Mouse (Mus musculus) intestine, embryonic 16.5 days (tissue): ENCODE measurements around the gene Ppif. TPM values are rescaled to one million over a fixed set of nuclear protein-coding genes. Genes with fewer than 3 reads are reported as not detected.

Experiments used
- ATAC-seq: fragments of 200-750 bp; cut with Nextera tagmentation; 2 replicates; pipeline ENCODE4 v1.8.0; 2017; ENCODE audit warnings: moderate TSS enrichment, moderate library complexity
- H3K27ac ChIP-seq: fragments of 300-500 bp; sonication (generic); 2 replicates; pipeline ENCODE4 v1.5.1; 2014; ENCODE audit warnings: mild to moderate bottlenecking, low read length
- H3K27me3 ChIP-seq: fragments of 300-500 bp; sonication (generic); replicated peaks from 2 replicates; pipeline ENCODE4 v1.6.1; 2014; ENCODE audit warnings: low read length, control low read depth, mixed read lengths; ENCODE audit not compliant: control insufficient read depth, insufficient read depth
- H3K36me3 ChIP-seq: fragments of 300-500 bp; sonication (generic); 2 replicates; pipeline ENCODE4 v1.6.1; 2014; ENCODE audit warnings: low read length, control low read depth; ENCODE audit not compliant: control insufficient read depth, insufficient read depth
- H3K4me1 ChIP-seq: fragments of 300-500 bp; sonication (generic); 2 replicates; pipeline ENCODE4 v1.6.1; 2014; ENCODE audit warnings: low read length, control low read depth, mixed read lengths; ENCODE audit not compliant: control insufficient read depth, insufficient read depth
- H3K4me2 ChIP-seq: fragments of 300-500 bp; sonication (generic); 2 replicates; pipeline ENCODE4 v1.6.1; 2014; ENCODE audit warnings: low read depth, low read length, control low read depth
- H3K4me3 ChIP-seq: fragments of 300-500 bp; sonication (generic); 2 replicates; pipeline ENCODE4 v1.5.1; 2014; ENCODE audit warnings: mild to moderate bottlenecking, low read length
- H3K9ac ChIP-seq: fragments of 300-500 bp; sonication (generic); 2 replicates; pipeline ENCODE4 v1.6.1; 2014; ENCODE audit warnings: low read depth, low read length
- H3K9me3 ChIP-seq: fragments of 300-500 bp; sonication (generic); 2 replicates; pipeline ENCODE4 v1.6.1; 2016; ENCODE audit warnings: low read length, control low read depth; ENCODE audit not compliant: control insufficient read depth
- whole genome bisulfite sequencing: fragments of 180-500 bp; shearing (Covaris S2); extraction: QIAGEN DNeasy Blood & Tissue Kit; methylation state at CpG from one replicate; pipeline ENCODE4 v1.1.7; 2014; 5-methylcytosine and 5-hydroxymethylcytosine counted together
- polyA plus RNA-seq: library from polyadenylated mRNA; unstranded; fragments of >200 nt; fragmentation: Nextera tagmentation; extraction: Ambion mirVana; gene quantifications from 2 replicates; pipeline ENCODE4 v1.2.1, GENCODE M21; 2015

Ppif gene
- polyA plus RNA-seq: 125 and 134 TPM in 2 replicates

DNA sequence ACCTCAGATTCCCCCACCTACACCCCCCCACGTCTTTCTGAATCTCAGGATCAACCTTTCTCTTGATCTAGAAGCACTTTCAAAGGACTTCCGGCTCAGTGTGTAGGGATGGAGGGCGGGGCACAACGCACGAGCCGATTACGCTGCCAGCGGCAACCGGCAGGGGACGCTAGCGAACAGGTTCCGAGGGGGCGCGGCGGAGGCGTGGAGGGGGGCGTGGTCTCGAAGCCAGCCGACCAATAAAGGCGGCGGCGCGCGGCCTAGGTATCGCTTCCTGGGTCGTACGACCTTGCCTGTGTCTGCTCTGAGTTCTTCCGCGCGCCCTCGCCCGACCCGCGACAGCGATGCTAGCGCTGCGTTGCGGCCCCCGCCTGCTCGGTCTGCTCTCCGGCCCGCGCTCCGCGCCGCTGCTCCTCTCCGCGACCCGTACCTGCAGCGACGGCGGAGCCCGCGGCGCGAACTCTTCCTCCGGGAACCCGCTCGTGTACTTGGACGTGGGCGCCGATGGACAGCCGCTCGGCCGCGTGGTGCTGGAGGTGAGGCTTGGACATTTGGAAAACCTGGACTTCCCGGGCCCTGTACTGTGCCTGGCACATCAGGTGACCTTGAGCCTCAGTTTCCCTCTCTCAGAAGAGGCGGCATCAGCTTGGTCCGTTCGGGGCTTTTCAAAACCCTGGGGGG lies at the start of gene Ppif:
TSS of gene Ppif (plus strand) at position 267 of the 681 bp plus-strand sequence.
- Histone ChIP-seq H3K9me3 (no peaks in the 10 kb centered on the region), H3K4me2 (peak within 1 kb of the TSS; percentile 80), H3K27me3 (no peaks in the 10 kb centered on the region), H3K9ac (peak within 1 kb of the TSS; percentile 89), H3K4me1 (peaks cover 18% of the 10 kb centered on the region), H3K4me3 (peak within 1 kb of the TSS; percentile 85), H3K27ac (peak within 1 kb of the TSS; percentile 76), H3K36me3 (peaks cover 10% of the 10 kb centered on the region)
- peak; percentile 92 for ATAC-seq
- under 1% methylated on average over 70 of the region's 70 CpGs for WGBS

DNA sequence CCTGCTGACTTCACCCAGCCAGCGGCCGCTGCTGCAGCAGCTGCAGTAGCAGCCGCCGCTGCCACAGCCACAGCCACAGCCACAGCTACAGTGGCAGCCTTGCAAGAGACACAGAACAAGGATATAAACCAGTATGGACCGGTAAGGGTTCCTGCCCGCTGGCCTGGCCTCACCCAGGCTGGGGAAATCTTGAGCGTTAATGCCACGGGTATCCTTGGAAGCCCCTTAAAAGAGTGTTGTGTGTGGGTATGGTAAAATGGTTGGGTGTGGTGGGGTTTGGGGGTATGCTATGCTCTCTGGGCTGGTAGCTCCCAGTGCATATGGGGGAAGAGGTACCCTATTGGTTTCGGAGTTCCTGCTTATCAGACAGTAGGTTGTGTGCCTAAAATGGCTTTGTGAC lies 48.2 kb upstream of the Ppif start:
- peaks cover 42% of the 10 kb centered on the region for H3K36me3 ChIP-seq
- no peaks in the 10 kb centered on the region for H3K9me3 ChIP-seq
- H3K4me3 ChIP-seq: no peak overlapping the region
- no peak overlapping the region for H3K4me2 ChIP-seq
- H3K27me3 ChIP-seq: no peaks in the 10 kb centered on the region
- no peak for ATAC-seq
- H3K4me1 ChIP-seq: peaks cover 12% of the 10 kb centered on the region; the same call in 1 of the 2 replicates
- no peak overlapping the region for H3K27ac ChIP-seq
- 90% methylated on average over 9 of the region's 9 CpGs for WGBS
- H3K9ac ChIP-seq: no peak overlapping the region

DNA sequence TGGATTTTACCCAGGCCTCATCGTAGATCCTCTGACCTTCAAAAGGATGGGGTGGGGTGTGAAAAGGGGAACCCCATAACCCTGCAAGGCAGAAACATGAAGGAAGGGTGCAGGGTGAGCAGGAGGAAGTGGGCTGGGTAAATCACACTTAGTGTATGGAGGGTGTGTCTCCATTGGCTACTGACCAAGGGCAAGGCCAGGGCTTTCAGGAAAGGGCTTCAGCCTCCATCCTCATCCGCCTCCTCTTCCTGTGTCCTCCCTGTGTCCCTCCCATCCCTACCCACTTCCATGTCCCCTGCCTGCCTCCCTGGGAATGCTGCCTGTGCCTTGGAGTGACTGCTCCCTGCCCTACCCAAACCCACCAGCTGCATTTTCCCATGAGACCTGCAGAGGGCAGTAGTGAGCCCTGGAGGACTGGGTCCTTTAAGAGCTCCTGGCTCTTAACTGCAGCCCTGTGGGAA lies 47.8 kb upstream of the Ppif start:
- no peak overlapping the region for H3K9ac ChIP-seq
- peak; percentile 34 for ATAC-seq
- no peak overlapping the region for H3K4me2 ChIP-seq
- H3K9me3 ChIP-seq: no peaks in the 10 kb centered on the region
- no peaks in the 10 kb centered on the region for H3K27me3 ChIP-seq
- peaks cover 12% of the 10 kb centered on the region; the same call in 1 of the 2 replicates for H3K4me1 ChIP-seq
- H3K27ac ChIP-seq: no peak overlapping the region
- 71% methylated on average over 2 of the region's 2 CpGs for WGBS
- H3K4me3 ChIP-seq: no peak overlapping the region
- peaks cover 43% of the 10 kb centered on the region for H3K36me3 ChIP-seq

DNA sequence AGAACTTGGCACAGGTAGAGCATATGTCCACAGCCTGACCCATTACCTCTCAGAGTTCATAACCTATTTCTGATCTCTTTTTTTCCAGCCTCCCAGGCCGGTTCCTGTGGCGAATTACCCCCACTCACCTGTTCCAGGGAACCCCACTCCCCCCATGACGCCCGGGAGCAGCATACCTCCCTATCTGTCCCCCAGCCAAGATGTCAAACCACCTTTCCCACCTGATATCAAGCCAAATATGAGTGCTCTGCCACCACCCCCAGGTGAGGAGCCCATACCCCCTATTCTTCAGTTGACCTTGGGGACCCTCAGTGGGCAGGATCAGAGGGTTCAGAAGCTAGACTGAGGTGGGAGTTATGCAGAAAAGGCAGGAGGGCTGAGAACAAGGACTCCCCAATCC lies 42.8 kb upstream of the Ppif start:
- Histone ChIP-seq H3K4me1 (0 out of 2 replicates have a peak, but pooled peaks cover 2% of the 10 kb centered on the region), H3K4me2 (no peak overlapping the region), H3K27ac (no peak overlapping the region), H3K27me3 (no peaks in the 10 kb centered on the region), H3K9ac (no peak overlapping the region), H3K9me3 (no peaks in the 10 kb centered on the region), H3K4me3 (no peak overlapping the region), H3K36me3 (peaks cover 57% of the 10 kb centered on the region)
- ATAC-seq: no peak
- 96% methylated on average over 4 of the region's 4 CpGs for WGBS

DNA sequence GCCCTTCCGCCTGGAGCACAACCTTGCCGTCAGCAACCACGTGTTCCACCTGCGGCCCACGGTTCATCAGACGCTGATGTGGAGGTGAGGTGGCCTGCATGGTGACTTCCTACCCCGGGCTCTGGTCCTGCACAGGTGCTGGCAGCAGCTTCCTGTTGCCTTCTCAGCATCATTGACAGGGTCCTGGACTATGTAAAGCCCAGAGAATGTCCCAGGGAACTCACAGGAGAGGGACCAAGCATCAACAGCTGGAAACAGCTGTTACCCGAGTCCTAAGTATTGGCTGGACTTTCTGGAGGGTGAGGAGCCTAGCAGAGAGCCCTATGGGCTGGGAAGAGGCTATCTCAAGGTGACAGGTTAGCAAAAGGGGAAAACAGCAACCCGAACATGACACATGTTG lies 42.0 kb upstream of the Ppif start:
- no peak overlapping the region for H3K9ac ChIP-seq
- peaks cover 57% of the 10 kb centered on the region for H3K36me3 ChIP-seq
- no peak overlapping the region for H3K27ac ChIP-seq
- 86% methylated on average over 9 of the region's 9 CpGs for WGBS
- H3K4me2 ChIP-seq: no peak overlapping the region
- ATAC-seq: no peak
- no peaks in the 10 kb centered on the region for H3K27me3 ChIP-seq
- no peaks in the 10 kb centered on the region for H3K9me3 ChIP-seq
- no peak overlapping the region for H3K4me3 ChIP-seq
- H3K4me1 ChIP-seq: no peaks in the 10 kb centered on the region

DNA sequence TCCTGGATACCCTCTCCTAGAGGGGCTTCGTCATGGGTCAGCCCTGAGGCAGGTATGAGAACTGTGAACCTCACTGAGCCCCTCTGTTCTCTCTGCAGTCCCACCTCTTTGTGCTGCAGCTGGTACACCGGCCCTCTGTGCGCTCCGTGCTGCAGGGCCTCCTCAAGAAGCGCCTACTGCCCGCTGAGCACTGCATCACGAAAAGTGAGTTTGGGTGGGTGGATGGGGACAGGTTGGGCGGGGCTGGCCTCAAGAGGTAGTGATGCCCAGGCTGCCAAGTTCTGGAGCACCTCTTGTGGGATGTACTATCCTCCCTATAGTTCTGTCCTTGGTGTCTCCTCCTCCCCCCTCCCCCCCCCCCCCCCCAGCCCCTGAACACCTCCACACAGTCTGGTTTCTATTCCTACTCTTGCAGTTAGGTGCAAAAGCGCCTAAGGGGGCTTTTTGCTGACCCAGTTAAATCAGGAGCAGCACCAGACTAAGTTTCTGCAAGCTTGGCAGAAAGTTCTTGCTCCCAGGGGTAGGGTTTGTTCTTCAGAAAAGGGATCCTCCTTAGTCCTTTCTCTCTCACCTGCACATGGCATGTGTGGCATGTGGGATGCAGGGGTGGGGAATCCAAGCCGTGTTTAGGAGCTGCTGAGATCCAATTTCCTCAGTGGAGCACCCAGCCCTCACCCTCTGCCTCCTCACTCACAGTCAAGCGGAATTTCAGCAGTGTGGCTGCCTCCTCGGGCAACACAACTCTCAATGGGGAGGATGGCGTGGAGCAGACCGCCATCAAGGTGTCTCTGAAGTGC lies 39.4 kb upstream of the Ppif start:
- no peaks in the 10 kb centered on the region for H3K4me1 ChIP-seq
- no peak overlapping the region for H3K27ac ChIP-seq
- H3K9me3 ChIP-seq: no peaks in the 10 kb centered on the region
- no peak overlapping the region for H3K4me3 ChIP-seq
- no peak for ATAC-seq
- H3K36me3 ChIP-seq: peaks cover 46% of the 10 kb centered on the region
- whole genome bisulfite sequencing: 91% methylated on average over 14 of the region's 14 CpGs
- H3K27me3 ChIP-seq: no peaks in the 10 kb centered on the region
- no peak overlapping the region for H3K4me2 ChIP-seq
- H3K9ac ChIP-seq: no peak overlapping the region

DNA sequence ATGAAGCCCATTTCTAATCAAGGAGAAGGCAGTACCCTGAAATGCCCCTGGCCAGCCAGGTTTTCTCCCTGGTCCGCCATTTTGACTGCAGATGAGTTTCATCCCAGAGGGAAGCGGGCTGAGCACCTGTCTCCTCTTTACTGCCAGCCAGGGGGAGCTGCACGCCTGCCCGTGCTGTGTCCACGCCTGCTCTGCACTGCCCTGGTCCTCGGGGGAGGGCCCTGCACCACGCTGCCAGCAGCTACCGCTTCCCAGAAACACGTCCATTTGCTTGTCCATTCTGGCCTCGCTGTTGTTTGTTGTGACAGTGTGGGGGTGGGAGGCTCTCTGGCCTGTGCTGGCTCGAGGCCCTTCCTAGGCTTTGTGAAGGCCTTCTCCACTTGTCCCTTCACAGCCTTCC lies 33.3 kb upstream of the Ppif start:
- Histone ChIP-seq H3K27me3 (no peaks in the 10 kb centered on the region), H3K4me3 (no peak overlapping the region), H3K9me3 (no peaks in the 10 kb centered on the region), H3K27ac (no peak overlapping the region), H3K4me1 (no peaks in the 10 kb centered on the region), H3K9ac (no peak overlapping the region), H3K4me2 (no peak overlapping the region), H3K36me3 (peaks cover 32% of the 10 kb centered on the region)
- WGBS: 58% methylated on average over 11 of the region's 11 CpGs
- ATAC-seq: peak; percentile 58

DNA sequence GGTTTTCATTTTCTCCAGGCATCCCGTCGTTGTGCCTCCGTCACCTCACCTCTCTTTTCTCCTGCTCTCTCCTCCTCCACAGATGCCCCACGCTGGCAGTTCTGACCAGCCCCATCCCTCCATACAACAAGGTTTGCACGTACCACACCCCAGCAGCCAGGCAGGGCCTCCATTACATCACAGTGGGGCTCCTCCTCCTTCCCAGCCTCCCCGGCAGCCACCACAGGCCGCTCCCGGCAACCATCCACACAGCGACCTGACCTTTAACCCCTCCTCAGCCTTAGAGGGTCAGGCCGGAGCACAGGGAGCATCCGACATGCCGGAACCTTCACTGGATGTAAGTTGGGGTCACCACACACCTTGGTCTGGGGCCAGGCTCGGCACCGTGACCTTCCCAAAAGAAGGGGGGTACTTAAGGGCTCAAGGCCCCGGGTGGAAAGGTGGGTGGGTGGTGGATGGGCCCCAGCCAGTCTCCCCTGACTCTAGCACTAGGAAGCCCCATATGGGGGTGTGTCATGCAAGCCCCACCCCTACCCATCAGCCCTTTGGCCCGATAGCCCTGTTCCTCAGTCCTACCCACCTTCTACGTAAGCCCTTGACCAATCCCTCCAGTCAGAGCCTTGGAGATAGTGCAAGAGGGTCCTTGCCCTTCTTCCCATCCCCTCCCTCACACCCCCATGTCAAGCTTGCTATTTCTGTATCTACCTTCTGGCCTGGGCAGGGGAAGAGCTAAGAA lies 32.6 kb upstream of the Ppif start:
- Histone ChIP-seq H3K4me1 (no peaks in the 10 kb centered on the region), H3K27me3 (no peaks in the 10 kb centered on the region), H3K9ac (no peak overlapping the region), H3K36me3 (peaks cover 34% of the 10 kb centered on the region), H3K27ac (no peak overlapping the region), H3K4me2 (no peak overlapping the region), H3K4me3 (no peak overlapping the region), H3K9me3 (no peaks in the 10 kb centered on the region)
- peak; percentile 29 for ATAC-seq
- 70% methylated on average over 17 of the region's 17 CpGs for WGBS

DNA sequence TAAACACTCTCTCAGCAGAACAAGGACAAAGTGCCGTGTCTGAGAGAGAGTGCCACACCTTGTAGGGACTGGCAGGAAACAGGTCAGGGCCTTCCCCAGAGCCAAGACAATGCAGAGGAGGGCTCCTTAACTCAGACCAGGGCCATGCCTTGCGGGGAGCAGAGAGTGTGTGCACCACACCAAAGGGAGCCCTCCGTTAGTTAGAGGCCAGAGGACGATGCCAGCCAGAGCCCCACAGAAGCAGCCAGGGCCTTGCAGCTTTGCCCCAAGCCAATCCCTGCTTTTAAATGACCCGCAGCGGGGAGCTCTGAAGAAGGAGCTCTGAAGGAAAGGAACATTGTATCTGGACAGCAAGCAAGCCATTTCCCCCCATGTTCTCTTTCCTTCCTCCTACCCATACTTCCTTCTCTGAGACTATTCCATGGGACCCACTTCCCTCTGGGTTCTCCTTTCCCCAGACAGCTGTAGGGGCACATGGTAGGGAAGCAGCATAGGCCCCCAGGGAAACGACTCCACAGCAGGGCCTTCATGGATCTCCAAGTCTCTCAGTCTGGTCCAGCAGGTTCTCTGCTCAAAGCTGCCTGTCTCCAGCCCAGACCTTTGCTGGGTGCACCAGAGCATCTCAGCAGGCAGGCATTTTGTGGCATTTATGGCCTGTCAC lies 30.2 kb upstream of the Ppif start:
- Histone ChIP-seq H3K9me3 (no peaks in the 10 kb centered on the region), H3K4me3 (no peak overlapping the region), H3K4me1 (0 out of 2 replicates have a peak, but pooled peaks cover 2% of the 10 kb centered on the region), H3K4me2 (no peak overlapping the region), H3K27ac (no peak overlapping the region), H3K9ac (no peak overlapping the region), H3K27me3 (no peaks in the 10 kb centered on the region), H3K36me3 (peaks cover 27% of the 10 kb centered on the region)
- ATAC-seq: no peak
- WGBS: 76% methylated on average over 7 of the region's 7 CpGs
